Mouse (Mus musculus): ENCODE measurements at regions not wholly inside any gene's neighbourhood (a gene's known extent, or its start where the extent isn't known, plus 50 kb on each side); places are given as distances from the start of the nearest gene placed in this dataset.

DNA sequence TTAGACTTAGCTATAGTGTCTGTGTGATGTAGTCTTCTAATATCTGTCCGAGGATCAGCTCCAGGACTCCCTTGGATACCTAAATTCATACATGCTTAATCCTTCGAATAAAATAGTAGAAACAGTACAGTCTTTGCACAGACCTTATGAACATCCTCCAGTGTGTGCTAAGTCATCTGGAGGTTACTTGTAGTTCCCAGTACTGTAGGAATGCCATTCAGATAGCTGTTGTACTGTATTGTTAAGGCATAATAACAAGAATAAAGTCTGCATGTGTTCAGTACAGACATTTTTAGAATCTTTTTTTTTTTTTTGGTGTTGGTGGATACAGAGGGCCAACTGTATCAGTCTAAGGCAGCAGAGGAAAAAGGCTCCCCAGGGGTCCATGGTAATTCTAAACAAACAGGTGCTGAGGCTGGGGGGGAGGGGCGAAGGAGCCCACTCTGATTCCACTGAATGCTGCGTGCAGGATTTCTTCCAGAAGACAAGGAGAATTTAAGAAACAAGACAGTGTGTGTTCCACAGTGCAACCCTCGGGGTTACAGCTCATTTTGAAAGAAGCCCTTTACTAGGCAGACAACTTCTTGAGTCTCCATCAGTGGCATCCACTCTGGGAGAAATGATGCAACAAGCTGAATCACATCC, 67.7 kb upstream of the Kiz start:
- TF ChIP-seq EP300 (IDR thresholded peaks at IDR 0.05; ENCODE audit: insufficient read depth, low read depth, low read length) (no peak), POLR2A (IDR thresholded peaks at IDR 0.05; ENCODE audit: insufficient read depth, low read depth, low read length) (no peak)

All from heart, adult 2 months (tissue).